Comparison of ENCODE assay signal across 35 mouse cellular contexts in the genomic region with DNA sequence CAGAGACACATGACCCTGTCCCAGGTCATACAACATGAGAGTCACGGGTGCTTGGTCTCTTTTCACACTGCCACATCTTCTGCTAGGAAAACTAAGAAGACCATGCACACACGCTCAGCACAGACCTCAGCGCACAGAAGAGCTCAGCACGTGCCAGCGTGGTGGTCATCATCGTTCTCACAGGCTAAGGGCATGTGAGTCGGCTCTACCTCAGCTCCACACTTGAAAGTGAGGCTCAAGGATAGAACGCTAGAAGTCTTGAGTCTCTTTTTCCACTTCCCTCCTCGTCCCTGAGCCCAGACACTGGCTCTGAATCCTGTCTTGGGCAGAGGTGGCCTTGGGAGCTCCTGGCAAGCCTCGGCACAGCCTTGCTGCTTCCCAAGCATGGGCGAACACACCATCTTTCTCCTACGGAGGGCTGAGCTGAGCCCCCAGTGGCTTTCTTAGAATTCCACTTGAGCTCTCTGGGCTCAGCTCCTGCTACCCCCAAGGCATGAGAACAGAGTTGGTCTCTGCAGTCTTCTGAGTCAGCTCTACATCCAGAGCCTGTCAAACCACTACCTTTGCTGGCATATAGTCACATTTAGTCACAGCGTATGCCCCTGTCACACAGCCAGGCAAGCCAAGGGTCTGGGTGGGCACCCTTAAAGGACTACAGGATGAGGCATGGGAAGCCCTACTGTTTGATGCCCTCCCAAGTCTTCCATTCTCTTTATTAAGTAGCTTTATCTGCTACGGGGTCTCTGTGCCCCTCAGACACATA. TPM values are rescaled to one million over a fixed set of nuclear protein-coding genes. Genes with fewer than 3 reads are reported as not detected.
DNase-seq lines count a peak whose midpoint lies in the region; ATAC-seq lines count a peak whose summit lies in the region.
"Had no signal": no experiment of that assay in that cellular context is flagged by ENCODE, and none has a peak within 500 bp of the region (broad histone marks: within the 10 kb centered on the region; RNA-seq: fewer than 3 reads in every experiment).

No protein-coding gene starts in this region.

- no peaks in the 10 kb centered on the region for H3K36me3 ChIP-seq in embryonic facial prominence, embryonic 13.5 days
- H3K36me3 ChIP-seq in embryonic facial prominence, embryonic 10.5 days (replicated peaks), result no peaks in the 10 kb centered on the region
- no peaks in the 10 kb centered on the region for H3K36me3 ChIP-seq in embryonic facial prominence, embryonic 15.5 days
- H3K36me3 ChIP-seq: forebrain, embryonic 10.5 days; forebrain, embryonic 15.5 days; hindbrain, embryonic 12.5 days; limb, embryonic 12.5 days; liver, embryonic 12.5 days; midbrain, embryonic 12.5 days; neural tube, embryonic 13.5 days; stomach, embryonic 15.5 days had no signal

- 82% methylated on average over 14 of the region's 14 CpGs for WGBS in embryonic facial prominence, embryonic 13.5 days
- WGBS in embryonic facial prominence, embryonic 10.5 days, result 90% methylated on average over 14 of the region's 14 CpGs
- WGBS in embryonic facial prominence, embryonic 15.5 days, result 75% methylated on average over 14 of the region's 14 CpGs

- H3K9ac ChIP-seq in embryonic facial prominence, embryonic 13.5 days, result no peak overlapping the region
- no peak overlapping the region for H3K9ac ChIP-seq in embryonic facial prominence, embryonic 15.5 days
- H3K9ac ChIP-seq: forebrain, embryonic 15.5 days; hindbrain, embryonic 12.5 days; limb, embryonic 12.5 days; liver, embryonic 12.5 days; liver, postnatal 0 days; midbrain, embryonic 12.5 days; neural tube, embryonic 13.5 days; stomach, embryonic 15.5 days had no signal

- peak overlapping the region; percentile 25 for H3K4me2 ChIP-seq in embryonic facial prominence, embryonic 13.5 days
- peak overlapping the region; percentile 35 for H3K4me2 ChIP-seq in embryonic facial prominence, embryonic 15.5 days (replicated peaks)
- H3K4me2 ChIP-seq: forebrain, embryonic 15.5 days; heart, embryonic 11.5 days; hindbrain, embryonic 12.5 days; limb, embryonic 12.5 days; liver, embryonic 12.5 days; midbrain, embryonic 12.5 days; neural tube, embryonic 13.5 days; stomach, embryonic 15.5 days had no signal

- H3K4me1 ChIP-seq in embryonic facial prominence, embryonic 13.5 days, result peaks cover 6% of the 10 kb centered on the region; the same call in 1 of the 2 replicates
- 0 out of 2 replicates have a peak, but pooled peaks cover 3% of the 10 kb centered on the region for H3K4me1 ChIP-seq in embryonic facial prominence, embryonic 10.5 days
- 0 out of 2 replicates have a peak, but pooled peaks cover 10% of the 10 kb centered on the region for H3K4me1 ChIP-seq in embryonic facial prominence, embryonic 15.5 days
- H3K4me1 ChIP-seq: forebrain, embryonic 15.5 days; hindbrain, embryonic 12.5 days; liver, embryonic 12.5 days; megakaryocyte, embryonic 14.5 days; midbrain, embryonic 12.5 days; neural tube, embryonic 13.5 days had no signal

- ATAC-seq in embryonic facial prominence, embryonic 13.5 days (ENCODE audit: insufficient number of reproducible peaks, insufficient read depth, low FRiP score, low TSS enrichment, low read depth), result no peak
- no peak for ATAC-seq in embryonic facial prominence, embryonic 15.5 days (ENCODE audit: insufficient number of reproducible peaks, low FRiP score, low TSS enrichment, low read depth)
- ATAC-seq: forebrain, embryonic 15.5 days; intestine, postnatal 0 days; liver, embryonic 12.5 days; liver, postnatal 0 days; lung, postnatal 0 days had no signal

- H3K4me3 ChIP-seq in embryonic facial prominence, embryonic 13.5 days, result no peak overlapping the region
- H3K4me3 ChIP-seq in embryonic facial prominence, embryonic 10.5 days, result no peak overlapping the region
- H3K4me3 ChIP-seq in embryonic facial prominence, embryonic 15.5 days (replicated peaks), result peak overlapping the region; percentile 29
- H3K4me3 ChIP-seq: forebrain, embryonic 10.5 days; forebrain, embryonic 15.5 days; gastrocnemius, adult 2 months; hindbrain, embryonic 12.5 days; limb, embryonic 12.5 days; liver, embryonic 12.5 days; megakaryocyte, embryonic 14.5 days; midbrain, embryonic 12.5 days; neural tube, embryonic 13.5 days; stomach, embryonic 15.5 days had no signal

- peak; percentile 13 to 16 for DNase-seq in adrenal gland, postnatal 36 days
- no peak for DNase-seq in adrenal gland, adult 18-20 months (ENCODE audit: low spot score in 2 of 2)
- no peak for DNase-seq in embryonic facial prominence, embryonic 10.5 days (ENCODE audit: low spot score)
- DNase-seq in cerebellum, postnatal 10 days, result peak; percentile 53 to 61
- no peak for DNase-seq in embryo, embryonic 11 days
- DNase-seq in lung, adult 18-20 months, result no peak
- DNase-seq: gastrocnemius, adult 2 months; gastrocnemius, postnatal 36 days; heart, adult 18-20 months; heart, postnatal 36 days; kidney, adult 9 months; kidney, postnatal 10 days; layer of hippocampus, adult 9-11 months; liver, postnatal 0 days; lung, postnatal 4 days; retina, postnatal 1 day; right cerebral cortex, postnatal 14 days; thymus, postnatal 14 days had no signal

- no peaks in the 10 kb centered on the region for H3K27me3 ChIP-seq in embryonic facial prominence, embryonic 13.5 days
- no peaks in the 10 kb centered on the region for H3K27me3 ChIP-seq in embryonic facial prominence, embryonic 10.5 days (replicated peaks; ENCODE audit: low read depth, poor library complexity, severe bottlenecking)
- H3K27me3 ChIP-seq in embryonic facial prominence, embryonic 15.5 days, result no peaks in the 10 kb centered on the region
- H3K27me3 ChIP-seq: forebrain, embryonic 15.5 days; hindbrain, embryonic 12.5 days; midbrain, embryonic 12.5 days; neural tube, embryonic 13.5 days; Patski; stomach, embryonic 15.5 days had no signal

- H3K27ac ChIP-seq in embryonic facial prominence, embryonic 13.5 days, result no peak overlapping the region
- H3K27ac ChIP-seq in embryonic facial prominence, embryonic 10.5 days (replicated peaks), result no peak overlapping the region
- peak overlapping the region; percentile 58 for H3K27ac ChIP-seq in embryonic facial prominence, embryonic 15.5 days (replicated peaks)
- H3K27ac ChIP-seq: forebrain, embryonic 10.5 days; forebrain, embryonic 15.5 days; gastrocnemius, adult 2 months; hindbrain, embryonic 12.5 days; limb, embryonic 12.5 days; liver, embryonic 12.5 days; midbrain, embryonic 12.5 days; neural tube, embryonic 13.5 days; stomach, embryonic 15.5 days had no signal

- H3K9me3 ChIP-seq in embryonic facial prominence, embryonic 13.5 days, result no peaks in the 10 kb centered on the region
- no peaks in the 10 kb centered on the region for H3K9me3 ChIP-seq in embryonic facial prominence, embryonic 10.5 days
- no peaks in the 10 kb centered on the region for H3K9me3 ChIP-seq in embryonic facial prominence, embryonic 15.5 days (replicated peaks)
- H3K9me3 ChIP-seq: forebrain, embryonic 10.5 days; forebrain, embryonic 15.5 days; hindbrain, embryonic 12.5 days; limb, embryonic 12.5 days; liver, embryonic 12.5 days; midbrain, embryonic 12.5 days; neural tube, embryonic 13.5 days; stomach, embryonic 15.5 days had no signal

RNA-seq across cellular contexts. Expression of gene Fat2, which starts 0.9 kb away (rescaled TPM):
- under 1 TPM; 0.07 TPM for total RNA-seq in adrenal gland, postnatal 36 days (2021)
- under 1 TPM; 0.06 to 0.13 TPM for total RNA-seq in adrenal gland, adult 18-20 months (2021)
- 0.62 and 0.69 TPM in 2 replicates for polyA plus RNA-seq in embryonic facial prominence, embryonic 13.5 days (2015; fragmentation: Nextera tagmentation; extraction: Ambion mirVana)
- polyA plus RNA-seq in embryonic facial prominence, embryonic 10.5 days (2016; fragmentation: Nextera tagmentation; extraction: Ambion mirVana), result 0.12 and 0.13 TPM in 2 replicates
- polyA plus RNA-seq in embryonic facial prominence, embryonic 15.5 days (2015; fragmentation: Nextera tagmentation; extraction: Ambion mirVana), result 1.1 and 1.6 TPM in 2 replicates
- total RNA-seq: common myeloid progenitor, adult 5-6 weeks had no signal
- polyA plus RNA-seq: heart, embryonic 11.5 days; intestine, postnatal 0 days; liver, embryonic 12.5 days; liver, postnatal 0 days; small intestine, adult 2 months had no signal

Comparison
In these comparisons a context has a peak if more than half of its experiments do, and no peak if none do; other contexts are left out.
1. DNase-seq: peak in adrenal gland, postnatal 36 days (2 of 2) and cerebellum, postnatal 10 days (2 of 2); none in adrenal gland, adult 18-20 months (0 of 2), embryonic facial prominence, embryonic 10.5 days (single experiment), embryo, embryonic 11 days (single experiment) and lung, adult 18-20 months (0 of 2).